Mouse (Mus musculus): Measurements from ENCODE around the gene Fsd1. TPM values are rescaled to one million over a fixed set of nuclear protein-coding genes. Genes with fewer than 3 reads are reported as not detected.

The Fsd1 gene
- polyA plus RNA-seq, 1 experiment = not detected

GRCm38 (mm10) chr17:56024476-56024875, 38.2 kb downstream of the Fsd1 start:
- no peak overlapping the region for H3K27ac ChIP-seq (ENCODE audit: control insufficient read depth, insufficient read depth, low read depth, low read length, poor library complexity)
- 49% methylated on average over 2 of the region's 2 CpGs for WGBS
- TF ChIP-seq POLR2A (IDR thresholded peaks at IDR 0.05; ENCODE audit: borderline replicate concordance, control insufficient read depth, low read depth, low read length) (no peak), CTCF (IDR thresholded peaks at IDR 0.05; ENCODE audit: control insufficient read depth, insufficient read depth, low read length) (no peak)
- H3K4me3 ChIP-seq (replicated peaks; ENCODE audit: control insufficient read depth, low read depth, low read length) = no peak overlapping the region
- peaks cover 19% of the 10 kb centered on the region for H3K4me1 ChIP-seq (ENCODE audit: control insufficient read depth, insufficient read depth, low read length)

- Histone ChIP-seq H3K27ac (ENCODE audit: control insufficient read depth, insufficient read depth, low read depth, low read length, poor library complexity) (no peak overlapping the region), H3K4me3 (replicated peaks; ENCODE audit: control insufficient read depth, low read depth, low read length) (no peak overlapping the region), H3K4me1 (ENCODE audit: control insufficient read depth, insufficient read depth, low read length) (peaks cover 19% of the 10 kb centered on the region)
- 72% methylated on average over 5 of the region's 5 CpGs for WGBS
- no peak for TF ChIP-seq POLR2A (IDR thresholded peaks at IDR 0.05; ENCODE audit: borderline replicate concordance, control insufficient read depth, low read depth, low read length)
- TF ChIP-seq CTCF (IDR thresholded peaks at IDR 0.05; ENCODE audit: control insufficient read depth, insufficient read depth, low read length) = no peak
Measured at GRCm38 (mm10) chr17:56024931-56025330, 38.6 kb downstream of the Fsd1 start.

- Histone ChIP-seq H3K4me3 (replicated peaks; ENCODE audit: control insufficient read depth, low read depth, low read length) (no peak overlapping the region), H3K27ac (ENCODE audit: control insufficient read depth, insufficient read depth, low read depth, low read length, poor library complexity) (no peak overlapping the region), H3K4me1 (ENCODE audit: control insufficient read depth, insufficient read depth, low read length) (peaks cover 20% of the 10 kb centered on the region)
- 78% methylated on average over 1 of the region's 1 CpGs for WGBS
- no peak for TF ChIP-seq CTCF (IDR thresholded peaks at IDR 0.05; ENCODE audit: control insufficient read depth, insufficient read depth, low read length)
Measured at GRCm38 (mm10) chr17:56026303-56026702, 40.0 kb downstream of the Fsd1 start.

- Histone ChIP-seq H3K4me1 (ENCODE audit: control insufficient read depth, insufficient read depth, low read length) (peaks cover 18% of the 10 kb centered on the region), H3K27ac (ENCODE audit: control insufficient read depth, insufficient read depth, low read depth, low read length, poor library complexity) (no peak overlapping the region), H3K4me3 (replicated peaks; ENCODE audit: control insufficient read depth, low read depth, low read length) (no peak overlapping the region)
- WGBS = 33% methylated on average over 1 of the region's 1 CpGs
- no peak for TF ChIP-seq CTCF (IDR thresholded peaks at IDR 0.05; ENCODE audit: control insufficient read depth, insufficient read depth, low read length)
- no peak for TF ChIP-seq POLR2A (IDR thresholded peaks at IDR 0.05; ENCODE audit: borderline replicate concordance, control insufficient read depth, low read depth, low read length)
Measured at GRCm38 (mm10) chr17:56026881-56027280, 40.6 kb downstream of the Fsd1 start.

- 86% methylated on average over 5 of the region's 5 CpGs for WGBS
- peaks cover 20% of the 10 kb centered on the region for H3K4me1 ChIP-seq (ENCODE audit: control insufficient read depth, insufficient read depth, low read length)
- H3K27ac ChIP-seq (ENCODE audit: control insufficient read depth, insufficient read depth, low read depth, low read length, poor library complexity) = no peak overlapping the region
- H3K4me3 ChIP-seq (replicated peaks; ENCODE audit: control insufficient read depth, low read depth, low read length) = no peak overlapping the region
- TF ChIP-seq CTCF (IDR thresholded peaks at IDR 0.05; ENCODE audit: control insufficient read depth, insufficient read depth, low read length) (no peak), POLR2A (IDR thresholded peaks at IDR 0.05; ENCODE audit: borderline replicate concordance, control insufficient read depth, low read depth, low read length) (no peak)
Measured at GRCm38 (mm10) chr17:56027801-56028441, 41.6 kb downstream of the Fsd1 start.

- H3K27ac ChIP-seq (ENCODE audit: control insufficient read depth, insufficient read depth, low read depth, low read length, poor library complexity) = peak overlapping the region; percentile 15; the same call in 1 of the 2 replicates
- H3K4me3 ChIP-seq (replicated peaks; ENCODE audit: control insufficient read depth, low read depth, low read length) = no peak overlapping the region
- TF ChIP-seq POLR2A (IDR thresholded peaks at IDR 0.05; ENCODE audit: borderline replicate concordance, control insufficient read depth, low read depth, low read length) (no peak), CTCF (IDR thresholded peaks at IDR 0.05; ENCODE audit: control insufficient read depth, insufficient read depth, low read length) (no peak)
- H3K4me1 ChIP-seq (ENCODE audit: control insufficient read depth, insufficient read depth, low read length) = peaks cover 10% of the 10 kb centered on the region
- 58% methylated on average over 9 of the region's 9 CpGs for WGBS
Measured at GRCm38 (mm10) chr17:56030238-56030870, 44.0 kb downstream of the Fsd1 start.

GRCm38 (mm10) chr17:56030919-56031318, 44.6 kb downstream of the Fsd1 start:
- peak overlapping the region; percentile 15; the same call in 1 of the 2 replicates for H3K27ac ChIP-seq (ENCODE audit: control insufficient read depth, insufficient read depth, low read depth, low read length, poor library complexity)
- TF ChIP-seq POLR2A (IDR thresholded peaks at IDR 0.05; ENCODE audit: borderline replicate concordance, control insufficient read depth, low read depth, low read length) (no peak), CTCF (IDR thresholded peaks at IDR 0.05; ENCODE audit: control insufficient read depth, insufficient read depth, low read length) (0 out of 2 replicates have a peak, but pooled peaks have one; percentile 18)
- H3K4me3 ChIP-seq (replicated peaks; ENCODE audit: control insufficient read depth, low read depth, low read length) = no peak overlapping the region
- peaks cover 9% of the 10 kb centered on the region for H3K4me1 ChIP-seq (ENCODE audit: control insufficient read depth, insufficient read depth, low read length)
- 4% methylated on average over 5 of the region's 5 CpGs for WGBS

- no peak overlapping the region for H3K4me3 ChIP-seq (replicated peaks; ENCODE audit: control insufficient read depth, low read depth, low read length)
- no peak for TF ChIP-seq POLR2A (IDR thresholded peaks at IDR 0.05; ENCODE audit: borderline replicate concordance, control insufficient read depth, low read depth, low read length)
- TF ChIP-seq CTCF (IDR thresholded peaks at IDR 0.05; ENCODE audit: control insufficient read depth, insufficient read depth, low read length) = no peak
- 74% methylated on average over 7 of the region's 7 CpGs for WGBS
- H3K27ac ChIP-seq (ENCODE audit: control insufficient read depth, insufficient read depth, low read depth, low read length, poor library complexity) = no peak overlapping the region
- peaks cover 9% of the 10 kb centered on the region for H3K4me1 ChIP-seq (ENCODE audit: control insufficient read depth, insufficient read depth, low read length)
Measured at GRCm38 (mm10) chr17:56031431-56031830, 45.1 kb downstream of the Fsd1 start.

All from bone marrow, adult 2 months (tissue).